Mouse (Mus musculus): ENCODE data around the gene Mcl1.

DNA sequence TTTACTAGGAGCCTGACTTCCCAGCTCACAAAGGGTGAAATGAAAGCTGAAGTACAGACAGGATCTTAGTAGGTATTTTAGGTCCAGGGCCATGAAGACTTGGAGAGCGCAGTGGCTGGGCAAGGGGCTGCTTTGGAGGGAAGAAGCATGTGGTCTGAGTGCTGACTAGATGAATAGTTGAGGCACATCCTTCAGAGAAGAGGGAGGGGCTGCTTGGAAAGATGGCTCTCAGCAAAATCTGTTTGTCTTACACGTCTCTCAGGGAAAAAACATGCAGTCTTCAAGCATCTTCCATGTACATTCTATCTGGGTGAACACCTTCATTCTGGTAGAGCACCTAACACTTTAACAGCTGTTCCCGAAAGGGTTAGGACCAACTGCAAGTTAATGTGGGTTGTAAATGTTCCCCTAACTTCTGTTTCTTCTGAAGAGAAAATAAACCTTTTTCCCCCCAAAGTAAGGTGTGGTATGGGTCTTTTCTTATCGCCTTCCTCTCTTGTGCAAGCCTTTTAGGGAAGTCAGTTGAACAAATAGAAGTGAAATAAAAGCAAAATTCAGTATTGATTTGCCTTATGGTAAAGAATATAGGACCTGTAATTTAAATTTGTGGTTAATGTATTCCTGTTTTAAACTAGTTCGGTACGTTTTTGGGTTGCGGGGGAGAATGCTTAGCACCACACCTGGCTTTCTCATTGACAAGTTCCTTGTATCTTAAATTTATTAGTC lies 4.3 kb downstream of the Mcl1 start:
- TF ChIP-seq CTCF (IDR thresholded peaks at IDR 0.05; ENCODE audit: low read depth, low read length) (no peak), POLR2A (IDR thresholded peaks at IDR 0.05; ENCODE audit: extremely low read depth, insufficient read depth, low read length) (no peak)

All from liver, adult 2 months (tissue).